Mouse (Mus musculus) spleen, postnatal 10 days (tissue): Measurements from ENCODE around the gene Ormdl3.

Source experiments
- DNase-seq, 2 experiments: peaks; one replicate each; pipeline ENCODE4 v3.0.0; 2021 to 2022; ENCODE audit warnings: low spot score in 2 of 2

The Ormdl3 gene

DNA sequence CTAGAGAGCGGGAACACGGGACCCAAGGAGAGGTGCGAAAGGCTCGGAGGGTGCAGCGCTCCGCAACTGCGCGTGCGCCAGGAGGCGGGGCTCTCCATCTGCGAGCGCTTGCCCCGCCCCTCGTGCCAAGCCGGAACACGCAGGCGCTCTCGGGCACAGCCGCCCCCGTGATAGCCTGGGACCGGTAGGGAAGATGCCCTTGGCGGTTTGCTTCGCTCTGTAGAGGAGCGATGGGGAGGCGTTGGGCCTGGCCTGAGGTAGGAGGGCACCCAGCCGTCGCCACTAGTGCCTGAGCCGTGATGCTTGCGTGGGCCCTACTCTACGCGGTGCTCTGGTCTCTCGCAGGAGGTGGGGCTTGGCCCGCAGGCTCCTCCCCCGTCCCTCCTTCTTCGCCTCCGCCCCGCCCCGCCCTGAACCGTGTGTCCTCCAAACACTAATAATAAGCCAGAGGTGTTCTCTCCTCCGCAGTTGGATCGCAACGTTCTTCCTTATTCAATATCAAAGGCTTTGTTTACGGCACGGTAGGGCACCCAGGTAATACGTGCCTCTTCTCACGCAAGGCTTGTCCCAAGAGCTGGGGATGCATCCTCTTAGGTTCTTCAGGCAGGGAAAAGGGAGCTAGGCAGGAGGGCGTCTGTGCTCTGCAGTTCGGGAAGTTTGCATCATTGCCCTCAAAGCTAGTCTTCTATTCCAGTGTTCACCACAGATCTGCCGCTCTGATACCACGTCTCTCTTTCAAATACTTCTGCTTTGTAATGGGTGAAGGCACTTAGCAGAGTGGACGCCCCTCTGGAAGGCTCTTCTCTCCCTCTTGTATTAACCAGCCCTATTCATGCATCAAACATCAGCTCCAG lies 36.0 kb downstream of the Ormdl3 start, which contains the start of gene Zpbp2:
TSS of gene Zpbp2 (plus strand) at position 123 of the 854 bp plus-strand sequence.
- peak; percentile 96 for DNase-seq

DNA sequence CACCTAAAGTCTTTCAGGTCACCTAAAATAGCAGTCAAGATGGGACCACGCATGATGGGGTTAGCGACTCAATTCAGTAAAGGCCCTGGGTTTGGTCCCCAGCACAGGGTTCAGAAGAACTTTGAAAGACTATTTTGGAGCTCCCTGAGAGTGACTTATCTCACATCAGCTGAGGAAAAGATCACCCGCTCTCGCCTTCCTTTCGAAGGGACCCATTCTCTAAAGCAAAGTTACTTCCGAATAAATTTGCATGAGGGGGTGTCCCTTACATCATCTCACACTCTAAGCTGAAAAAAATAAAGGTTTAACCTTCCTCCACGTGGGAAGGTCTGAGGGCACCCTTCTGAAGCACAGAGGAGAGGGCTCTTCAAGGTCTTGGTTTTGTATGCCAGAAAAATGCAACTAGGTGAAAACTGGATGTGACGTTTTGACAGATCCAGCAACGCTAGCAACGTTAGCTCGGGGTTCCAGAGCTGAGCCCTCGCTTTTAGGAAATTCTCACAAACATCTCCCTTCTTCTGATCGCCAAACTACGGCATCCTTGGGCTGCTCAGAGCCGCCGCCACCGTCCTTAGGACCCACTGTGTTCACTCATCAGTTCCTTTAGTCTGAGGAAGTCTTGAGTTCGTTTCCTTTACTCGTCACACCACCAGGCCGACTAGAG lies 36.7 kb downstream of the Ormdl3 start:
- DNase-seq = peak; percentile 26 to 41

DNA sequence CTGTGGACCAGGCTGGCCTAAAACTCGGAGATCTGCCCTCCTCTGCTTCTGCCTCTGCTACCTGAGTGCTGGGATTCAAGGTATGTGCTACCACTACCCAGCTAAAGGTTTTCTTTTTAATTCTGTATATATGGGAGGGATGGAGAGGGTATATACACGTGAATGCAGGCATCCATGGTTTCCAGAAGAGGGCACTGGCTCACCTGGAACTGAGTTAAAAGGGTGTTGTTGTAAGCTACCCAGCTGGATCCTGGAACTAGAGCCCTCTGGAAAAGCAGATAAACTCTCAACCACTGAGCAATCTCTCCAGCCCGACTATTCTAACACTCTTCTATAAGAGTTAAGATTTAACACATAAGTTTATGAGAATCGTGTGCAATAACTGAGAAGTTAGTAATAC lies 37.8 kb downstream of the Ormdl3 start:
- DNase-seq = no peak

DNA sequence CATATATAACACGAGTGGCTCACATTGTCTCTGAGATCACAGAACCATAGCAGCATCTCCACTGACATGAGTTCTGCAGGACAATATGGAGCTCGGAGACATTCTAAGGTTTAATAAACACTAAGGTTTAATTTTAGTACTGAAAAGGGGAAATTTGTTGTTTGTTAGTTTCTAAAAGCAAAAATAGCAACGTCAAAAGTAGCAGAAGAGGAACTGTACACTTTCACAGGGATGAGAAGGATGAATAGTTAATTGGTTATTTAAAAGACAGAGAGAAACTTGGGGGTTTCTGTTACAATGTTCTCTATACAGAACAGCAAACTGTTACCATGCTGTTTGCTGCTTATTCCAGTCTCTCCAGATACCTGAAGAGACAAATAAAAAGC lies 39.9 kb downstream of the Ormdl3 start:
- DNase-seq = no peak

DNA sequence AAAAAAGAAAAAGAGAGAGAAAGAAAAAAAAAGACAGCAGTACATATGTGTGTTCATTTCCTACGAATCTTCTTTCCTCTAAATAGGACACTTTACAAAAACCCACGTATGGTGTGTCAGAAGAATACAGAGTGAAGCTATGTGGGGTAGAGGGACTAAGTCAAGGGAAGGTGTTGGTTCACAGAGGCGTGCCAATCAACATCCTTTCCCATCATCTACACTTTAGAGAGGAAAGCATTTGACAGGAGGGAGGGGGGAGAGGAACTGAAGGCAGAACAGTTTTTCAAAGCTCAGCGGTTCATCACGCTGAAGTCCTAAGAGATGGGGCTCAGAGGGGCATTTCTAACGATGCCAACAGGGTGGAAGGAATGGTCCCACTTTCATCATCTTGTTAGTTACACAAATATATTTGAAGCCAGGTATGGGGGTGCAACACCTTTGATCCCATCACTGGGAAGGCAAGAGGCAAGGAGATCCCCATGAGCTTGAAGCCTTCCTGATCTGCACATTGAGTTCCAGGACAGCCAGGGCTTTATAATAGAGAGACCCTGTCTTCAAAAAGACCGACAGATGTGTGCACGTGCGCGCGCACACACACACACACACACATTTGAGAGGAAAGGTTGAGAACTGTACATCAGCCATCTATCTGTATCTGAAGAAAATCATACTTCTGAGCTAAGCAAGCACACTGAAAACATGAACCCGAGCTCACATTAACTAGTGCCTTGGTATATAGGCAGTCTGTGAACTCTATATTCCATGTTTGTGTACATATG lies 40.5 kb downstream of the Ormdl3 start:
- DNase-seq = no peak

DNA sequence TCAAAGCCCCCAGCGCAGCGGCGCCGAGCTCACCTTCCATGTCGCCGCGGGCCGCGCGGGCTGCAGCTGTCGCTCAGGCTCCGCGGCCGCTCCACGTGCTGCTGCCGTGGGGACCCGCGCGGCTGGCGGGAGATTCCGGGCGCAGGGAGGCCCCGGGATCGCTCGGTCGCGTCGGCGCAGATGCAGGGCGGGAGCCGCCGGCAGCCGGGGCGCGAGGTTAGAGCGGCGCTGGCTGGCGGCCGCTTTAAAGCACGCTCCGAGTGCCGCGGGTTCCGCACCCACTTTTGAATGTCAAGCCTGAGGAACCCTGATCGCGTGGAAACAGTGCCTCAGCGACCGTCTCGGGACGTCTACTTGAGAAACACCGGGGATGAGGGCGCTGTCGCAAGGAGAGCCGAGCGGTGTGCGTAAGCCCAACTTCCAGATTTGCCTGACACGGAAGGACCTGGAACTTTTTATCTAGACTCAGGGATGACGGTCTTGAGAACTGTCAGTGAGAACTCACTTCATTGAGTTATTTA lies 41.4 kb downstream of the Ormdl3 start, which contains the start of gene Ikzf3:
TSS of gene Ikzf3 (minus strand) at position 321 of the 521 bp plus-strand sequence.
- DNase-seq = peak; percentile 47 to 70

DNA sequence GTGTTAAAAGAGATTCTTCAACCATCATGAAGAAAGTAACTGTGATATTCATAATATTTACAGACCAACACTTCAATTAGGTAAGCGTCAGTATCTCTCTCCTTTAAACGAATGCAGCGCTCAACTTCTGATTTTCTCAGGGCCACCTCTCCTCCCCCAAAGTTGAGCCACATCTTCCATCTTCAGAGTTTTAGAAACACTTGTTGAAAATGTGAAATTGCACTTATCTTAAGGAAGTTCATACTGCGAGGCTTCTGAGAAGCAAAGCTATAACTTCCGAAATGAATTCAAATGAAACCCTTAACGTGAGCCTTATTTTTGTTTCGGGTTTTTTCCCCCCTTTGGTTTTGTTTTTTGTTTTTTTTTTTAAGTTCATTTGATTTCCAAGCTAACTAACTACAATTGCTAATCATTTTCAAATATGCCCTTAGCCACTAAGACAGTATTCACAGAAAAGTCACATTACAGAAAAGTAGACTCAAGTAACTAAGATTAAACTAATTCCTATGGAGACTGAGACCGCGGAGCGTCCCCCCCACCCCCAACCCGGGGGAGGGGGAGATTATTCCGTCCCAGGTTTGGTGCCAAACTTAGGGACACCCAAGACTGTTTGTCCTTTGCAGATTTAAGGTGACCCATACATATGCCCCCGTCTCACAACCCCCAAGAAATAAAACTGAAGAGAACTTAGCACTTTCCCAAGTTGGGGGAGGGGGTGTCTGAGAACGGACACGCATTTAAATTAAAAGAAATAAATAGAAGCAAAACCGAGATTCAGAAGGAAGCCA lies 42.1 kb downstream of the Ormdl3 start:
- DNase-seq = no peak

DNA sequence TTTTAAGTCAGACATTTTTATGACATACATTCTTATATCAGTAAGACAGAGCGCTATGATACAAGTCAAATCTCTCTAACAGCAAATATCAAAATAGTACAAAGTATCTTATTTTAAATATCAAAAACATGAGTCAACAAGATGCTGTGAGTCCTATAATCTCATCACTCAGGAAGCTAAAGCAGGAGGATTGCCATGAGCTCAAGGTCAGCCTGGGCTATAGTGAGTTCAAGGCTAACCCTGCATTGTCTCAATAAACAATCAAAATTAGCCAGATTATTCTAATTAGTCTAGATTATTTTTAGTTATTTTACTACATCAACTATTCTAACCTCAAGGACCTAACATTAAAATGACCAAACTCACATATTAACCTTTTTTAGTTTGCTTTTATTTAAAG lies 43.8 kb downstream of the Ormdl3 start:
- DNase-seq = no peak

DNA sequence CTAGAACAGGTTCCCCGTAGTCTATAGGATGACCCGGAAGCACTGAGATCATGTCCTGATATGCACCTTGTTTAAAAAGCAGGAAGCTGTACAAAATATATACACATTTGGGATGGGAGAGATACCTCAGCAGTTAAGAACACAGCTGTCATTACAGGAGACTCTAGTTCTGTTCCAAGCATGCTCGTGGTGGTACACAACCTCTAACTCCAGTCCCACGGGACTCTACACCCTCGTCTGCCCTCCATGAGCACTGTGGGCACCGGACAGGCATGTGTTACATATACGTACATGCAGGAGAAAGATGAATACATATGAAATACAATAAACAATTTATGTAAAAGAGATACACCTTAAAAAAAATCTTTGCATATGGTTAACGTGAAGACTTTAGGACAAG lies 44.6 kb downstream of the Ormdl3 start:
- no peak for DNase-seq

DNA sequence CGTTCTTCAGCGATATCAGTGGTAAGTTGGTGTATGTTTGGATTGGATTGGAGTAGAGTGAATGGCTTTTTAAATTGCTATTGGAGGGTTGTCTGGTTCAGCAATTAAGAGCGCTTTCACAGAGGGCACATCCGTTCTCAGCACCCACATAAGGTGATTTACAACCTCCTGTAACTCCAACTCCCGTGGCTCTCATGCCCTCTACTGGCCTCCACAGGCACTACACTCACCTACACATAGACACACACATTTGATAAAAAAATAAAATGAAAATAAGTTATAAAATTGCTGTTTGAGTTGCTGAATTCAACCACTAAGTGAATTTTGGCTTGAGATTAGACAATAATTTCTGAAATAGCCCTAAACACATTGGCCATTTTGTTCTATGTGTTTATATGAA lies 46.8 kb downstream of the Ormdl3 start:
- peak in 1 of 2 experiments; percentile 45 for DNase-seq

DNA sequence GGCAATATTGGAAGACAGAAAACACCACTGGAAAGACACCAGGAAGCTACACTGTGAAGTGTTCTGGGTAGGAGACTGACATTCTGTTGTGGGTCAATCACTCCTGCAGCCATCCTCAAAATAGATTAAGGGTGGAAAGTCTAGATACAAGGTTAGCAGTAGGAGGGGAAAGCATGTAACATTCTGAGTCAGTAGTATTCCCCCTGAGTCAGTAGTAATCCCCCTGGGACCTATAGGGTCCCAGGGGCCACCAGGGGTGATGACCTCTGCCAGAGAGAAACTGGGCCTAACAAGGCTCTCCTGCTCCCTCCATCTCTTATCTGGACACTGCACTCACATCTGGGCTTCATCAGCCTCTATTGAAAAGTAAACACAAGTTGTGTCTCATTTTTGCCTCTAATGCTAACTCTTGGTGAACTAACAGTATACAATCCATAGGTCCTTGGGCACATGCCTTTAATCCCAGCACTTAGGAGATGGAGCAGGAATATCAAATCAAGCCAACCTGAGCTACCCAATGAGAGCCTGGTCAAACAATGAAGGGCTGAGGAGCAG lies 49.6 kb downstream of the Ormdl3 start:
- no peak for DNase-seq
